Mouse (Mus musculus): ENCODE measurements around the gene Tmco1. TPM values are rescaled to one million over a fixed set of nuclear protein-coding genes. Genes with fewer than 3 reads are reported as not detected.

Gene Tmco1
- total and polyA plus RNA-seq, 3 experiments = 110 to 128 TPM; not detected in 1

GRCm38 (mm10) chr1:167278395-167278794, 29.8 kb upstream of the Tmco1 start:
- Histone ChIP-seq H3K9me3 (replicated peaks; ENCODE audit: insufficient read depth, low read length) (no peaks in the 10 kb centered on the region), H3K36me3 (ENCODE audit: control insufficient read depth in 1 of 2, insufficient read depth in 2 of 2, low read length in 2 of 2) (peaks cover 5 to 27% of the 10 kb centered on the region in 2 experiments), H3K4me3 (ENCODE audit: control insufficient read depth in 1 of 2, insufficient read depth in 1 of 2, low read depth in 2 of 2, low read length in 2 of 2) (no peak overlapping the region), H3K9ac (ENCODE audit: control insufficient read depth, low read depth, low read length, poor library complexity, severe bottlenecking) (no peak overlapping the region), H3K79me2 (ENCODE audit: control insufficient read depth, insufficient read depth, low read length, poor library complexity) (peaks cover 90% of the 10 kb centered on the region), H3K27me3 (ENCODE audit: control insufficient read depth in 1 of 2, insufficient read depth in 2 of 2, low read length in 2 of 2) (no peaks in the 10 kb centered on the region), H3K27ac (ENCODE audit: control insufficient read depth, low read depth, low read length) (no peak overlapping the region), H3K4me1 (ENCODE audit: control insufficient read depth in 1 of 2, insufficient read depth in 2 of 2, low read length in 2 of 2) (peaks cover 6 to 34% of the 10 kb centered on the region in 2 experiments)
- no peak for TF ChIP-seq ZKSCAN1 (IDR thresholded peaks at IDR 0.05; ENCODE audit: low read depth, low read length)
- TF ChIP-seq MYC (IDR thresholded peaks at IDR 0.05; ENCODE audit: low read depth, low read length) = no peak
- TF ChIP-seq GATA1 (IDR thresholded peaks at IDR 0.05; ENCODE audit: low read depth, low read length) = no peak
- TF ChIP-seq TAL1 (IDR thresholded peaks at IDR 0.05; ENCODE audit: low read length) = no peak
- TF ChIP-seq ZNF384 (IDR thresholded peaks at IDR 0.05; ENCODE audit: low read depth, low read length) = no peak
- no peak for TF ChIP-seq MAZ (IDR thresholded peaks at IDR 0.05; ENCODE audit: low read depth, low read length)
- no peak for TF ChIP-seq CTCF (IDR thresholded peaks at IDR 0.05 in 2 of 3, conservative IDR thresholded peaks at IDR 0.05 in 1 of 3; ENCODE audit: control insufficient read depth in 1 of 3, insufficient read depth in 1 of 3, low read depth in 2 of 3, low read length in 3 of 3, poor library complexity in 1 of 3, severe bottlenecking in 1 of 3)
- no peak for TF ChIP-seq POLR2A (IDR thresholded peaks at IDR 0.05; ENCODE audit: control insufficient read depth in 1 of 2, insufficient read depth in 1 of 2, low read depth in 1 of 2, low read length in 2 of 2, poor library complexity in 1 of 2)
- TF ChIP-seq RCOR1 (IDR thresholded peaks at IDR 0.05; ENCODE audit: low read depth, low read length) = no peak
- TF ChIP-seq USF1 (IDR thresholded peaks at IDR 0.05; ENCODE audit: low read depth, low read length) = no peak
- TF ChIP-seq ZMIZ1 (IDR thresholded peaks at IDR 0.05; ENCODE audit: low read depth, low read length) = no peak
- TF ChIP-seq ETS1 (IDR thresholded peaks at IDR 0.05; ENCODE audit: low read depth, low read length) = no peak
- no peak for TF ChIP-seq JUND (IDR thresholded peaks at IDR 0.05; ENCODE audit: low read depth, low read length)
- TF ChIP-seq POLR2AphosphoS2 (IDR thresholded peaks at IDR 0.05; ENCODE audit: low read length) = no peak
- no peak for TF ChIP-seq MYB (IDR thresholded peaks at IDR 0.05; ENCODE audit: low read depth, low read length)
- TF ChIP-seq NRF1 (IDR thresholded peaks at IDR 0.05; ENCODE audit: insufficient read depth, low read depth, low read length, poor library complexity, severe bottlenecking) = no peak
- no peak for TF ChIP-seq BHLHE40 (IDR thresholded peaks at IDR 0.05; ENCODE audit: borderline replicate concordance, low read depth, low read length)
- no peak for TF ChIP-seq E2F4 (IDR thresholded peaks at IDR 0.05; ENCODE audit: borderline replicate concordance, low read depth, low read length)
- no peak for DNase-seq (ENCODE audit: low read depth, low spot score)

DNA sequence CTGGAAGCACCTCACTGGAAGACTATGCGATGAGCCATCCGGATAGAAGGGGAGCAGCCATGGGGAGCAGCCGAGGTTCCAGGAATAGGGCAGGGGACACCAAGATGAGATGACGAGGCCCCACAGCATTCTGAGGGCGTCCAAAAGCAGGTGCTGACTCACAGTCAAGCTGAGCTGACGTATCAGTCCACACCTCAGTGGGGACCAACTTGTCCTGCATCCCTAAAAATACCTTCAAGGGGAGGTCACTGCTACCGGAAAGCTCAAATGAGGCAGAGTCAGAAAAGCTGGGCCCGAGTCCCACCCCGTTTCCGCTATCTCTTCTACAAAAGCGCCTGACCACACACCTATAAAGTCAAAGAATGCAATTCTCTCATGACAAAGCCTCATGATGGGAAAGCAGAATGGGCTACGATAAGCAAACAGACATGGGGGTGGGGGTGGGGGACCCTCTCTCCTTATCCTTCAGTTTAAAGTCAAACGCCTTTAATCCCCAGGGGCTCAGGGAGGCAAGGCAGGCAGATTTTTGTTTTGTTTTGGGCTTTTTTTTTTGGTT, 28.9 kb upstream of the Tmco1 start:
- Histone ChIP-seq H3K79me2 (ENCODE audit: control insufficient read depth, insufficient read depth, low read length, poor library complexity) (peaks cover 92% of the 10 kb centered on the region), H3K4me3 (ENCODE audit: control insufficient read depth in 1 of 2, insufficient read depth in 1 of 2, low read depth in 2 of 2, low read length in 2 of 2) (no peak overlapping the region), H3K9me3 (replicated peaks; ENCODE audit: insufficient read depth, low read length) (no peaks in the 10 kb centered on the region), H3K9ac (ENCODE audit: control insufficient read depth, low read depth, low read length, poor library complexity, severe bottlenecking) (no peak overlapping the region), H3K4me1 (ENCODE audit: control insufficient read depth in 1 of 2, insufficient read depth in 2 of 2, low read length in 2 of 2) (peaks cover 6 to 30% of the 10 kb centered on the region in 2 experiments), H3K27ac (ENCODE audit: control insufficient read depth, low read depth, low read length) (no peak overlapping the region), H3K36me3 (ENCODE audit: control insufficient read depth in 1 of 2, insufficient read depth in 2 of 2, low read length in 2 of 2) (peaks cover 5 to 27% of the 10 kb centered on the region in 2 experiments), H3K27me3 (ENCODE audit: control insufficient read depth in 1 of 2, insufficient read depth in 2 of 2, low read length in 2 of 2) (no peaks in the 10 kb centered on the region)
- no peak for DNase-seq (ENCODE audit: low read depth, low spot score)
- TF ChIP-seq BHLHE40 (IDR thresholded peaks at IDR 0.05; ENCODE audit: borderline replicate concordance, low read depth, low read length) = no peak
- TF ChIP-seq POLR2AphosphoS2 (IDR thresholded peaks at IDR 0.05; ENCODE audit: low read length) = no peak
- no peak for TF ChIP-seq MAZ (IDR thresholded peaks at IDR 0.05; ENCODE audit: low read depth, low read length)
- no peak for TF ChIP-seq ZNF384 (IDR thresholded peaks at IDR 0.05; ENCODE audit: low read depth, low read length)
- TF ChIP-seq NRF1 (IDR thresholded peaks at IDR 0.05; ENCODE audit: insufficient read depth, low read depth, low read length, poor library complexity, severe bottlenecking) = no peak
- no peak for TF ChIP-seq CTCF (IDR thresholded peaks at IDR 0.05 in 2 of 3, conservative IDR thresholded peaks at IDR 0.05 in 1 of 3; ENCODE audit: control insufficient read depth in 1 of 3, insufficient read depth in 1 of 3, low read depth in 2 of 3, low read length in 3 of 3, poor library complexity in 1 of 3, severe bottlenecking in 1 of 3)
- no peak for TF ChIP-seq MYB (IDR thresholded peaks at IDR 0.05; ENCODE audit: low read depth, low read length)
- no peak for TF ChIP-seq JUND (IDR thresholded peaks at IDR 0.05; ENCODE audit: low read depth, low read length)
- TF ChIP-seq NELFE (IDR thresholded peaks at IDR 0.05; ENCODE audit: low read depth, low read length) = no peak
- no peak for TF ChIP-seq ZC3H11A (IDR thresholded peaks at IDR 0.05; ENCODE audit: low read depth, low read length)
- no peak for TF ChIP-seq ELF1 (IDR thresholded peaks at IDR 0.05; ENCODE audit: low read depth, low read length)
- TF ChIP-seq ZMIZ1 (IDR thresholded peaks at IDR 0.05; ENCODE audit: low read depth, low read length) = no peak
- no peak for TF ChIP-seq GATA1 (IDR thresholded peaks at IDR 0.05; ENCODE audit: low read depth, low read length)
- TF ChIP-seq ZKSCAN1 (IDR thresholded peaks at IDR 0.05; ENCODE audit: low read depth, low read length) = no peak
- TF ChIP-seq CHD2 (IDR thresholded peaks at IDR 0.05; ENCODE audit: low read length) = no peak
- no peak for TF ChIP-seq MAFK (IDR thresholded peaks at IDR 0.05; ENCODE audit: borderline replicate concordance, low read depth, low read length)
- no peak for TF ChIP-seq MAX (IDR thresholded peaks at IDR 0.05; ENCODE audit: low read length)
- TF ChIP-seq USF2 (IDR thresholded peaks at IDR 0.05; ENCODE audit: borderline replicate concordance in 1 of 2, insufficient read depth in 1 of 2, low read depth in 1 of 2, low read length in 2 of 2) = no peak
- TF ChIP-seq RCOR1 (IDR thresholded peaks at IDR 0.05; ENCODE audit: low read depth, low read length) = no peak
